Mouse (Mus musculus): Measurements from ENCODE around the gene Dctd. TPM values are rescaled to one million over a fixed set of nuclear protein-coding genes. Genes with fewer than 3 reads are reported as not detected.
"Not testable (repeated sequence)": the region's sequence is repeated elsewhere in the genome, so short reads cannot be mapped to it uniquely, and the experiment has no call there.

The Dctd gene
- polyA plus RNA-seq, 1 experiment from 2014 or later = 17.5 TPM

DNA sequence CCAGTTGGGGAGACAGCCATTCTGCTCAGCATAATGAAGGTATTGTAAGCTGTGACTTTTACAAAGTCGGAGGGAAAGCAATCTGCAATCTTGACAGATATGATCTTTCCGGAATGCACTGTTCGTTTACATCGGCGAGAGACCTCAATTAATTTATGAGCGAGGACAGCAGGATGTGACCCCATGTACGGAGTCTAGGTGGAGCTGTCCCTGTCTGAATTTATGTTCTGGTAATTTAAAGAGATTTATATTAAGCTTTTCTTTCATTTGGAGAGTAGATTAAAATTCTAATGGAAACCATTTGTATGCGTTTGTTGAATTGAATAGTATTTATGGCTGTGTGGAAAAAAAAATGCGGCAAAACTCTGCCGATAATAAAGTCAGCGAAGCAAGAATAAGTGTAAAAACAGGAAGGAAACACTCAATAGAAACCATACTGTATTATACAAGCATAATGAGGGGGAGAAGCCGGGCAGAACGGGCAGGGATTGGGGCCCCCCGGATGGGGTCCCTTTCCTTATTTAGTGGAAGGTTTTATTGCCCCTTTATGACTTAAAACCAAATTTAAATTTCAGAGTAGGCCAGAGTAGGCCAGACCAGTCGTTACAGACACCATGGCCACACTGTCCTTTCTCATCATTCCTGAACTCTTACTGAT is 59.8 kb downstream of the Dctd start:
- H3K4me2 ChIP-seq (ENCODE audit: low read length) = no peak overlapping the region
- no peak for ATAC-seq
- no peak overlapping the region for H3K9ac ChIP-seq (replicated peaks; ENCODE audit: low read depth, low read length)
- H3K27me3 ChIP-seq (replicated peaks; ENCODE audit: control insufficient read depth, insufficient read depth, low read length) = no peaks in the 10 kb centered on the region
- peaks cover 4% of the 10 kb centered on the region for H3K4me1 ChIP-seq (replicated peaks; ENCODE audit: control insufficient read depth, insufficient read depth, low read length)
- H3K36me3 ChIP-seq (ENCODE audit: control insufficient read depth, insufficient read depth) = no peaks in the 10 kb centered on the region
- H3K27ac ChIP-seq (ENCODE audit: low read length) = no peak overlapping the region
- H3K9me3 ChIP-seq (ENCODE audit: control insufficient read depth, low read length) = no peaks in the 10 kb centered on the region
- WGBS = 59% methylated on average over 15 of the region's 15 CpGs
- no peak overlapping the region for H3K4me3 ChIP-seq (replicated peaks; ENCODE audit: low read length)

DNA sequence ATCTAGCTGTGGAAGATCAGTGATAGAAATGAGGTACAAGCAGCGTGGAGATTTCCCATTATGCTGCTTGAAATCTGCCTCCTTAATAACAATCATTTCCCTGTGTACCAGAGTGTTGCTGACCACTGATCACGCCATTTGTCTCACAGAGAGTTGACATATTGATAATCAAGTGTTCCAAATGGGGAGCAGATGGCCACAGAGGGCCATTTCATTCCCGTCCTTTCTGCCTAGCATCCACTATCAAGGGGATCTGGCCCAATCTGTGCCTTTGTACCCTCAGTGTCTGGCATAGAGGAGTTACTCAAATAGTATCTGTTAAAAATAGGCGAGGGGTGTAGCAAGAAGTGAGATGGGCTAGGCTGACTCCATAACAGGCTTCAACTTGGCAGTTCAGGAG is 78.5 kb downstream of the Dctd start:
- H3K9me3 ChIP-seq (ENCODE audit: control insufficient read depth, low read length) = no peaks in the 10 kb centered on the region
- H3K4me1 ChIP-seq (replicated peaks; ENCODE audit: control insufficient read depth, insufficient read depth, low read length) = peaks cover 2% of the 10 kb centered on the region; the same call in 1 of the 2 replicates
- no peaks in the 10 kb centered on the region for H3K27me3 ChIP-seq (replicated peaks; ENCODE audit: control insufficient read depth, insufficient read depth, low read length)
- no peak overlapping the region for H3K4me3 ChIP-seq (replicated peaks; ENCODE audit: low read length)
- 71% methylated on average over 4 of the region's 4 CpGs for WGBS
- H3K36me3 ChIP-seq (ENCODE audit: control insufficient read depth, insufficient read depth) = no peaks in the 10 kb centered on the region
- no peak overlapping the region for H3K4me2 ChIP-seq (ENCODE audit: low read length)
- no peak overlapping the region for H3K9ac ChIP-seq (replicated peaks; ENCODE audit: low read depth, low read length)
- H3K27ac ChIP-seq (ENCODE audit: low read length) = no peak overlapping the region
- ATAC-seq = no peak

DNA sequence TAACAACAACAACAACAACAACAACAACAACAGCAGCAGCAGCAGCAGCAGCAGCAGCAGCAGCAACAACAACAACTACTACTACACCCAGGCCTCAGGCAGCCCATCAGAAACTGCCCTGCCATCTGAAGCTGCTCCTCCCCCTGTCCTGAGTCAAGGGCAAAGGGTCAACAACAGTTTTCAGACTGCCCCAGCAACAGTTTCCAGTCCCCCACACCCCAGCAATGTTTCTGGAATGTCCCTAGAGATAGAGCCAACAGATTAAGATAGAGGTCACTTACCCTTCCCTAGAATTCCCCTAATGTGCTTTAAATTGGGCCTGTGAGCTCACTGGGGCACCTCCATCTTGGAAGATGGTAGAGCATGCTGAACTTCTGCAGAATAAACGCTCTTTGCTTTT is 79.0 kb downstream of the Dctd start:
- H3K9ac ChIP-seq (replicated peaks; ENCODE audit: low read depth, low read length) = no peak overlapping the region
- no peak overlapping the region for H3K4me3 ChIP-seq (replicated peaks; ENCODE audit: low read length)
- no peak overlapping the region for H3K4me2 ChIP-seq (ENCODE audit: low read length)
- ATAC-seq = no peak
- peaks cover 2% of the 10 kb centered on the region; the same call in 1 of the 2 replicates for H3K4me1 ChIP-seq (replicated peaks; ENCODE audit: control insufficient read depth, insufficient read depth, low read length)
- no peaks in the 10 kb centered on the region for H3K9me3 ChIP-seq (ENCODE audit: control insufficient read depth, low read length)
- H3K27ac ChIP-seq (ENCODE audit: low read length) = no peak overlapping the region
- no peaks in the 10 kb centered on the region for H3K27me3 ChIP-seq (replicated peaks; ENCODE audit: control insufficient read depth, insufficient read depth, low read length)
- no peaks in the 10 kb centered on the region for H3K36me3 ChIP-seq (ENCODE audit: control insufficient read depth, insufficient read depth)
- 93% methylated on average over 1 of the region's 1 CpGs for WGBS

DNA sequence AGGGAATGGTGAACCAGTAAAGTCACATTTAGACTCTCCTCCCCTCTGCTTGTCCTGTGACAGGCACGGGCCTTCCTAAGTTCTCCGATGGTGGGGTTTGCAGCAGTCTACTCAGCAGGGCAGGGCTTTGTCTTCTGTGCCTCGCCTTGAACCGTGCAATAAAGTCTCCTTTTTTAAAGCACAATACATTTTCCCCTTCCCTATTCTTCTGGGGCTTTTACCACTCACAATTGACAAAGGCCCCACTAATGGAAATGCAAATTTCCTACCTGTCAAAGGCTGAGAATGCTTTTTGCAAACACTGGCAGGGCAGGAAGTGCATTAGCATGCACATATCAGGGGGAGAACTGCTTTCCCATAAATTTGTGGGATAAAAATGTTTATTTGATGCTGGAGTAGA is 80.1 kb downstream of the Dctd start:
- peak; percentile 91 for ATAC-seq
- 9% methylated on average over 4 of the region's 4 CpGs for WGBS
- H3K36me3 ChIP-seq (ENCODE audit: control insufficient read depth, insufficient read depth) = no peaks in the 10 kb centered on the region
- peaks cover 2% of the 10 kb centered on the region; the same call in 1 of the 2 replicates for H3K4me1 ChIP-seq (replicated peaks; ENCODE audit: control insufficient read depth, insufficient read depth, low read length)
- no peaks in the 10 kb centered on the region for H3K9me3 ChIP-seq (ENCODE audit: control insufficient read depth, low read length)
- peak overlapping the region; percentile 60 for H3K27ac ChIP-seq (ENCODE audit: low read length)
- H3K9ac ChIP-seq (replicated peaks; ENCODE audit: low read depth, low read length) = no peak overlapping the region
- no peaks in the 10 kb centered on the region for H3K27me3 ChIP-seq (replicated peaks; ENCODE audit: control insufficient read depth, insufficient read depth, low read length)
- H3K4me2 ChIP-seq (ENCODE audit: low read length) = no peak overlapping the region
- H3K4me3 ChIP-seq (replicated peaks; ENCODE audit: low read length) = no peak overlapping the region

DNA sequence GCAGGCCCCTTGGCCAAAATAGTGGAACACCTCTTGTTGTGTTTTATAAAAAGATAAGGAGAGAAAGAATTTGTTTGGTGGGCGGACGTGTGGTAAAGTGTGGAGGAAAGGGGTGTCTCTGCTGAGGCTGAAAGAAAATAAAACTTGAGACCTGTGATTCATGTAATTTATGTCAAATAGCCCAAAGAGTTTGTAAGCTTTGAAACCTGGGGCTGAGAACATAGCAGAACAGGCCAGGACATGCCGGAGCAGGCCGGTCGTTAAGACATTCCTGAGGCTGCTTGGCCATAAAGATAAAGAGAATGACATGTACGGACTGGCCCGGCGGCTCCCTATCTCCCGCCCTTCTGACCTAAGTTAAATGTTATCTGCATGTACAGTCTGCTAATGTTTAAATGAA is 81.3 kb downstream of the Dctd start:
- ATAC-seq; H3K9ac ChIP-seq (replicated peaks; ENCODE audit: low read depth, low read length); H3K36me3 ChIP-seq (ENCODE audit: control insufficient read depth, insufficient read depth); H3K27ac ChIP-seq (ENCODE audit: low read length); H3K4me2 ChIP-seq (ENCODE audit: low read length); H3K4me1 ChIP-seq (replicated peaks; ENCODE audit: control insufficient read depth, insufficient read depth, low read length); H3K4me3 ChIP-seq (replicated peaks; ENCODE audit: low read length); H3K27me3 ChIP-seq (replicated peaks; ENCODE audit: control insufficient read depth, insufficient read depth, low read length); H3K9me3 ChIP-seq (ENCODE audit: control insufficient read depth, low read length): not testable (repeated sequence)
- 93% methylated on average over 9 of the region's 9 CpGs for WGBS

DNA sequence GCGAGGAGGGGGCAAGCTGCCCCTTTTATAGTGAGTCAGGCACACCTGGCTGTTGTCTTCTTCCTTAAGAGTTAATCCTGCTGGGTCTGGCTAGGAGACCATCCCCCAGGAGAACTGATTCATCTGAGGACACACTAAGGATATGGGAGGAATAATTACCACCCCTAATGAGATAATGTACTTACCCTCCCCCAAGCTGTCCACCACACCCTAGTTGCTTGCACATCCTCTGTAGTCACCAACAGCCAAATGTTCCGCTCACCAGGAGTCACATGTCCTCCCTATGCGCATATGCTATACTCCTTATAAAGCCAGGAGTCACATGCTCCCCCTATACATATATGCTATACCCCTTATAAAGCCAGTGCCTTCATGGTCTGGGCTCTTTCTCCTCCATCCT is 82.1 kb downstream of the Dctd start:
- H3K36me3 ChIP-seq (ENCODE audit: control insufficient read depth, insufficient read depth) = no peaks in the 10 kb centered on the region
- no peak overlapping the region for H3K4me2 ChIP-seq (ENCODE audit: low read length)
- H3K27ac ChIP-seq (ENCODE audit: low read length) = no peak overlapping the region
- no peak overlapping the region for H3K9ac ChIP-seq (replicated peaks; ENCODE audit: low read depth, low read length)
- H3K27me3 ChIP-seq (replicated peaks; ENCODE audit: control insufficient read depth, insufficient read depth, low read length) = no peaks in the 10 kb centered on the region
- peaks cover 2% of the 10 kb centered on the region; the same call in 1 of the 2 replicates for H3K4me1 ChIP-seq (replicated peaks; ENCODE audit: control insufficient read depth, insufficient read depth, low read length)
- H3K9me3 ChIP-seq (ENCODE audit: control insufficient read depth, low read length) = no peaks in the 10 kb centered on the region
- ATAC-seq = no peak
- WGBS = 88% methylated on average over 3 of the region's 3 CpGs
- H3K4me3 ChIP-seq (replicated peaks; ENCODE audit: low read length) = no peak overlapping the region

DNA sequence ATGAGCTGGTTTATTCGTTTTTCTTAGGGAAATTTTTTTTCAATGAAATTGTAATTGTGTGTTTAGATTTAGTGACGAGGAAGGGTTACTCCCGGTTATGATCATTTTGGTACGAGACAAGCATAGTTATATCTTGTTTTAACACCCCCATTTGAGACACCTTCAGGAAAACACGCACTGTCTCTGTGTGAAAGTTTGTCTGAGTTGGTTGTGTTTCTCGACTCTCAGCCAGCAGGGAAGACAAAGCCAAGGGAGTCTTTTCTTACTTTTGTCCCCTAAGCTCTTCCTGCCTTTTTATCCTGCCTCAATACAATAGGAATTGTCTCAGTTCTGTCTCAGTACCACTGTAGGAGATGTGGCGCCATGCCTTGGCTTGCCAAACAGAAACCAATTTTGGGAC is 84.9 kb downstream of the Dctd start:
- no peak for ATAC-seq
- H3K27me3 ChIP-seq (replicated peaks; ENCODE audit: control insufficient read depth, insufficient read depth, low read length) = no peaks in the 10 kb centered on the region
- no peak overlapping the region for H3K4me2 ChIP-seq (ENCODE audit: low read length)
- H3K36me3 ChIP-seq (ENCODE audit: control insufficient read depth, insufficient read depth) = no peaks in the 10 kb centered on the region
- H3K9ac ChIP-seq (replicated peaks; ENCODE audit: low read depth, low read length) = no peak overlapping the region
- H3K4me1 ChIP-seq (replicated peaks; ENCODE audit: control insufficient read depth, insufficient read depth, low read length) = peaks cover 2% of the 10 kb centered on the region; the same call in 1 of the 2 replicates
- H3K4me3 ChIP-seq (replicated peaks; ENCODE audit: low read length) = no peak overlapping the region
- 80% methylated on average over 7 of the region's 7 CpGs for WGBS
- H3K27ac ChIP-seq (ENCODE audit: low read length) = no peak overlapping the region
- H3K9me3 ChIP-seq (ENCODE audit: control insufficient read depth, low read length) = no peaks in the 10 kb centered on the region

DNA sequence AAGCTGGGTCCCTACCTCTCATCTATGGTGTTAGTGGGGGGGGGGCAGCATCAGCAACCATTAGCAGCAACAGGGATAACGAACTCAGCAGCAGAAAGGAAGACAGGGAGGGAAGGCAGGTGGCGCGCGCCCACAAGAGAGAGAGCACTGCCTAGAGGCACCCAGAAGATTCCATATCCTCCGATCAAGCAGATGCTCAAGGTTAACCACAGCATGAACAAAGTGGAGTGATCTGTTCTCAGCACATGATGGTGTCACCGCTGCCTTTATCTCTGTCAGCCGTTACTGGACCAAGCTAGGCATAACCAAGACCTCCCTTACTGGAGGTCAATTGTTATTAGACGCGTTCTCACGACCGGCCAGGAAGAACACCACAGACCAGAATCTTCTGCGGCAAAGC is 89.7 kb downstream of the Dctd start:
- no peak for ATAC-seq
- Histone ChIP-seq H3K4me1 (replicated peaks; ENCODE audit: control insufficient read depth, insufficient read depth, low read length) (no peaks in the 10 kb centered on the region), H3K4me2 (ENCODE audit: low read length) (no peak overlapping the region), H3K27ac (ENCODE audit: low read length) (no peak overlapping the region), H3K4me3 (replicated peaks; ENCODE audit: low read length) (no peak overlapping the region), H3K27me3 (replicated peaks; ENCODE audit: control insufficient read depth, insufficient read depth, low read length) (no peaks in the 10 kb centered on the region), H3K36me3 (ENCODE audit: control insufficient read depth, insufficient read depth) (no peaks in the 10 kb centered on the region), H3K9ac (replicated peaks; ENCODE audit: low read depth, low read length) (no peak overlapping the region), H3K9me3 (ENCODE audit: control insufficient read depth, low read length) (no peaks in the 10 kb centered on the region)
- over 99% methylated on average over 12 of the region's 12 CpGs for WGBS

DNA sequence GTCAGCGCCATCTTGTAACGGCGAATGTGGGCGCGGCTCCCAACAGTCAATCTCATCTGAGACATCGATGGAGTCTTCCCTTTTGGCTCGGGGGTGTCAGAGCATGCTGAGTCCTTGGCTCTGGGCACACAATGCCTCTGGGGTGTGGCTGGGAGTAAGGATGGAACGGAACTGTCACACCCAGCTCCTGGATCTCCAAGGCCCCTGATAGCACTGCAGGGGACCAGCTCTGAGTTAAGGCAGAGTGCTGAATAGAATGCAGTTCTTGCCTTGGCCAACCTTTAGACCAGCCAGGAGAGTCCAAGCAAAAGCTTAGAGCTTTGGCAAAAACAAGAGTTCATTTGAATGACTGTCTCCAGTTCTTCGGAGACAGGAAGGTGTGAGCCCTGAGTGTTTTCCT is 97.1 kb downstream of the Dctd start:
- Histone ChIP-seq H3K27ac (ENCODE audit: low read length) (no peak overlapping the region), H3K4me2 (ENCODE audit: low read length) (no peak overlapping the region), H3K9me3 (ENCODE audit: control insufficient read depth, low read length) (no peaks in the 10 kb centered on the region), H3K36me3 (ENCODE audit: control insufficient read depth, insufficient read depth) (no peaks in the 10 kb centered on the region), H3K4me3 (replicated peaks; ENCODE audit: low read length) (no peak overlapping the region), H3K9ac (replicated peaks; ENCODE audit: low read depth, low read length) (no peak overlapping the region), H3K27me3 (replicated peaks; ENCODE audit: control insufficient read depth, insufficient read depth, low read length) (no peaks in the 10 kb centered on the region), H3K4me1 (replicated peaks; ENCODE audit: control insufficient read depth, insufficient read depth, low read length) (no peaks in the 10 kb centered on the region)
- ATAC-seq = no peak
- 93% methylated on average over 9 of the region's 9 CpGs for WGBS

DNA sequence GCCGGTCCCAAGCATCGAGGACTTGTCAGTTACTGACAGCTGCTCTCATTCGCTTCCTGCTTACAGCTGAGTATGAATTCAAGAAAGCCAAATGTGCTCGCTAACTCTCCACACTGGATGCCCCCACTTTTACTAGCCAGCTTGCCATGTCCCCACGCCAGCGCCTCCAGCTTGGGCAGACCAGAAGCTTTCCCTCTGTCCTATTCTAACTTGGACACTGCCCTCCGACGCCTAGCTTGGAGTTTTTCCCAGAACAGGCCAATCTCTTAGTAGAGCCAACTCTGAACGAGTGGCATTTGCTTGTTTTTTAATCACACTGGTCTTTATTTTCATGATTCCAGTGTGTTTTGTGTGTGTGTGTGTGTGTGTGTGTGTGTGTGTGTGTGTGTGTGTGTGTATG is 100.3 kb downstream of the Dctd start:
- Histone ChIP-seq H3K4me3 (replicated peaks; ENCODE audit: low read length) (no peak overlapping the region), H3K4me2 (ENCODE audit: low read length) (no peak overlapping the region), H3K9me3 (ENCODE audit: control insufficient read depth, low read length) (no peaks in the 10 kb centered on the region), H3K9ac (replicated peaks; ENCODE audit: low read depth, low read length) (no peak overlapping the region), H3K27me3 (replicated peaks; ENCODE audit: control insufficient read depth, insufficient read depth, low read length) (no peaks in the 10 kb centered on the region), H3K4me1 (replicated peaks; ENCODE audit: control insufficient read depth, insufficient read depth, low read length) (no peaks in the 10 kb centered on the region), H3K27ac (ENCODE audit: low read length) (no peak overlapping the region), H3K36me3 (ENCODE audit: control insufficient read depth, insufficient read depth) (no peaks in the 10 kb centered on the region)
- 86% methylated on average over 9 of the region's 9 CpGs for WGBS
- ATAC-seq = no peak

Measured in forebrain, embryonic 16.5 days (tissue).